Mouse (Mus musculus) midbrain, embryonic 14.5 days (tissue): Measurements from ENCODE around the gene Fau. TPM values are rescaled to one million over a fixed set of nuclear protein-coding genes. Genes with fewer than 3 reads are reported as not detected.

ENCODE experiments used
- ATAC-seq: fragments of 200-750 bp; cut with Nextera tagmentation; 2 replicates; pipeline ENCODE4 v1.8.0; 2017; ENCODE audit warnings: moderate number of reproducible peaks, moderate library complexity; ENCODE audit not compliant: low FRiP score, low TSS enrichment
- DNase-seq: peaks from one replicate; pipeline ENCODE4 v3.0.0-alpha.2; 2015
- H3K27ac ChIP-seq: fragments of 300-500 bp; sonication (generic); replicated peaks from 2 replicates; pipeline ENCODE4 v1.5.1; 2014; ENCODE audit warnings: mild to moderate bottlenecking, low read depth, low read length, moderate library complexity
- H3K27me3 ChIP-seq: fragments of 300-500 bp; sonication (generic); 2 replicates; pipeline ENCODE4 v1.6.1; 2014; ENCODE audit warnings: low read length, control low read depth, mixed read lengths; ENCODE audit not compliant: control insufficient read depth, insufficient read depth
- H3K36me3 ChIP-seq: fragments of 300-500 bp; sonication (generic); 2 replicates; pipeline ENCODE4 v1.6.1; 2014; ENCODE audit warnings: low read length, control low read depth; ENCODE audit not compliant: control insufficient read depth, insufficient read depth
- H3K4me1 ChIP-seq: fragments of 300-500 bp; sonication (generic); 2 replicates; pipeline ENCODE4 v1.6.1; 2014; ENCODE audit warnings: mild to moderate bottlenecking, antibody characterized with exemption, low read length, control low read depth; ENCODE audit not compliant: control insufficient read depth, insufficient read depth
- H3K4me2 ChIP-seq: fragments of 300-500 bp; sonication (generic); 2 replicates; pipeline ENCODE4 v1.6.1; 2014; ENCODE audit warnings: mild to moderate bottlenecking, low read length, moderate library complexity
- H3K4me3 ChIP-seq: fragments of 300-500 bp; sonication (generic); replicated peaks from 2 replicates; pipeline ENCODE4 v1.5.1; 2014; ENCODE audit warnings: low read depth, low read length
- H3K9ac ChIP-seq: fragments of 300-500 bp; sonication (generic); replicated peaks from 2 replicates; pipeline ENCODE4 v1.6.1; 2014; ENCODE audit warnings: mild to moderate bottlenecking, low read length, moderate library complexity
- H3K9me3 ChIP-seq: fragments of 300-500 bp; sonication (generic); 2 replicates; pipeline ENCODE4 v1.6.1; 2016; ENCODE audit warnings: low read length, control low read depth, mixed read lengths; ENCODE audit not compliant: control insufficient read depth
- WGBS: fragments of 180-500 bp; shearing (Covaris S2); extraction: QIAGEN DNeasy Blood & Tissue Kit; methylation state at CpG from one replicate; pipeline ENCODE4 v1.1.7; 2014; 5-methylcytosine and 5-hydroxymethylcytosine counted together
- microRNA-seq: library from miRNA; unstranded; fragments of <30 nt; microRNA quantifications from one replicate; pipeline ENCODE4, GENCODE M21; 2016
- polyA plus RNA-seq: library from polyadenylated mRNA; unstranded; fragments of >200 nt; fragmentation: Nextera tagmentation; extraction: Ambion mirVana; gene quantifications from 2 replicates; pipeline ENCODE4 v1.2.1, GENCODE M21; 2014

Gene Fau
- polyA plus RNA-seq, 1 experiment from 2014 or later, result 602 TPM

GRCm38 (mm10) chr19:6101186-6101585 lies 43.5 kb downstream of the Fau start:
- no peak for DNase-seq
- no peak overlapping the region for H3K4me2 ChIP-seq
- no peak for ATAC-seq
- H3K27ac ChIP-seq, result no peak overlapping the region
- no peak overlapping the region for H3K4me3 ChIP-seq
- H3K9ac ChIP-seq, result no peak overlapping the region
- WGBS, result 78% methylated on average over 6 of the region's 6 CpGs
- no peaks in the 10 kb centered on the region for H3K9me3 ChIP-seq
- no peaks in the 10 kb centered on the region for H3K36me3 ChIP-seq
- H3K27me3 ChIP-seq, result no peaks in the 10 kb centered on the region
- no peaks in the 10 kb centered on the region for H3K4me1 ChIP-seq

GRCm38 (mm10) chr19:6102169-6102853 lies 44.7 kb downstream of the Fau start:
- WGBS, result 83% methylated on average over 6 of the region's 6 CpGs
- Histone ChIP-seq H3K27ac (no peak overlapping the region), H3K36me3 (no peaks in the 10 kb centered on the region), H3K4me1 (no peaks in the 10 kb centered on the region), H3K27me3 (no peaks in the 10 kb centered on the region), H3K9me3 (no peaks in the 10 kb centered on the region), H3K9ac (no peak overlapping the region), H3K4me2 (no peak overlapping the region), H3K4me3 (no peak overlapping the region)
- DNase-seq (no peak), ATAC-seq (no peak)

- Histone ChIP-seq H3K27me3 (no peaks in the 10 kb centered on the region), H3K4me3 (no peak overlapping the region), H3K4me1 (no peaks in the 10 kb centered on the region), H3K9ac (0 out of 2 replicates have a peak overlapping the region, but pooled peaks have one; percentile 9), H3K4me2 (no peak overlapping the region), H3K9me3 (no peaks in the 10 kb centered on the region), H3K27ac (no peak overlapping the region), H3K36me3 (no peaks in the 10 kb centered on the region)
- 70% methylated on average over 4 of the region's 4 CpGs for whole genome bisulfite sequencing
- no peak for ATAC-seq
- DNase-seq, result no peak
Observed at GRCm38 (mm10) chr19:6104476-6104875, 46.8 kb downstream of the Fau start.

GRCm38 (mm10) chr19:6105586-6105985 lies 47.9 kb downstream of the Fau start, which contains the start of gene Naaladl1:
Gene Naaladl1 (plus strand): TSS chr19:6105782.
- Histone ChIP-seq H3K27ac (no peak within 1 kb of the TSS), H3K27me3 (no peaks in the 10 kb centered on the region), H3K9me3 (no peaks in the 10 kb centered on the region), H3K36me3 (no peaks in the 10 kb centered on the region), H3K4me3 (no peak within 1 kb of the TSS), H3K9ac (0 out of 2 replicates have a peak within 1 kb of the TSS, but pooled peaks have one; percentile 9), H3K4me2 (no peak within 1 kb of the TSS), H3K4me1 (no peaks in the 10 kb centered on the region)
- 86% methylated on average over 7 of the region's 7 CpGs for WGBS
- ATAC-seq, result no peak
- no peak for DNase-seq

Small RNA genes within 50 kb of the gene (microRNA-seq; reads per million reads assigned to microRNA genes)
- 2.8 reads per million, percentile 19 among the genes with 10 or more reads in this experiment for gene Mir6988

Other genes starting within 250 kb of the Fau start
- gene Frmd8, start 182.6 kb upstream of the Fau start, polyA plus RNA-seq, result 8.3 and 12.2 TPM in 2 replicates
- 0.73 and 1.2 TPM in 2 replicates for gene Slc25a45, start 180.0 kb upstream of the Fau start, polyA plus RNA-seq
- 9.9 and 10.8 TPM in 2 replicates for gene Tigd3, start 163.7 kb upstream of the Fau start, polyA plus RNA-seq
- 96.6 and 108 TPM in 2 replicates for gene Dpf2, start 144.8 kb upstream of the Fau start, polyA plus RNA-seq
- gene Cdc42ep2, start 133.0 kb upstream of the Fau start, polyA plus RNA-seq, result 12.3 and 16.2 TPM in 2 replicates
- 17.6 and 23.4 TPM in 2 replicates for gene Pola2, start 93.6 kb upstream of the Fau start, polyA plus RNA-seq
- gene Slc22a20, start 71.7 kb upstream of the Fau start, polyA plus RNA-seq, result not detected in 2 replicates
- gene Capn1, start 41.9 kb upstream of the Fau start, polyA plus RNA-seq, result 2.4 and 2.6 TPM in 2 replicates
- 28.8 and 33.6 TPM in 2 replicates for gene Syvn1, start 11.3 kb upstream of the Fau start, polyA plus RNA-seq
- gene Mrpl49, start 59 bp upstream of the Fau start, polyA plus RNA-seq, result 72.9 and 73.0 TPM in 2 replicates
- 32.4 and 37.9 TPM in 2 replicates for gene Znhit2, start 3.3 kb downstream of the Fau start, polyA plus RNA-seq
- 43.7 and 57.6 TPM in 2 replicates for gene Tm7sf2, start 10.5 kb downstream of the Fau start, polyA plus RNA-seq
- 86.1 and 86.7 TPM in 2 replicates for gene Vps51, start 19.4 kb downstream of the Fau start, polyA plus RNA-seq
- not detected in 2 replicates for gene Tmem262, start 22.2 kb downstream of the Fau start, polyA plus RNA-seq
- gene Gm28374, start 24.4 kb downstream of the Fau start, polyA plus RNA-seq, result 0.92 and 1.6 TPM in 2 replicates
- 85.5 and 90.6 TPM in 2 replicates for gene Zfpl1, start 27.1 kb downstream of the Fau start, polyA plus RNA-seq
- gene Cdca5, start 27.1 kb downstream of the Fau start, polyA plus RNA-seq, result 4.7 and 8.6 TPM in 2 replicates
- gene AC131692.1, start 36.6 kb downstream of the Fau start, polyA plus RNA-seq, result not detected in 2 replicates
- 0.31 and 0.49 TPM in 2 replicates for gene Naaladl1, start 47.9 kb downstream of the Fau start, polyA plus RNA-seq
- 45.8 and 56.6 TPM in 2 replicates for gene Sac3d1, start 60.8 kb downstream of the Fau start, polyA plus RNA-seq
- gene Snx15, start 70.5 kb downstream of the Fau start, polyA plus RNA-seq, result 49.8 and 67.4 TPM in 2 replicates
- 0.25 TPM in 1 of 2 replicates, not detected in the other for gene Batf2, start 83.1 kb downstream of the Fau start, polyA plus RNA-seq
- 104 and 145 TPM in 2 replicates for gene Arl2, start 83.7 kb downstream of the Fau start, polyA plus RNA-seq
- gene Majin, start 126.5 kb downstream of the Fau start, polyA plus RNA-seq, result not detected in 2 replicates
- not detected in 2 replicates for gene Gpha2, start 168.5 kb downstream of the Fau start, polyA plus RNA-seq
- gene Ppp2r5b, start 178.0 kb downstream of the Fau start, polyA plus RNA-seq, result 117 and 142 TPM in 2 replicates
- 13.7 and 15.4 TPM in 2 replicates for gene Atg2a, start 183.8 kb downstream of the Fau start, polyA plus RNA-seq
- gene Ehd1, start 218.9 kb downstream of the Fau start, polyA plus RNA-seq, result 75.0 and 80.1 TPM in 2 replicates
- gene Cdc42bpg, start 248.6 kb downstream of the Fau start, polyA plus RNA-seq, result 0.43 and 1.3 TPM in 2 replicates